Mouse (Mus musculus) G1E (cell line): ENCODE results near the gene Olfr1294. TPM values are rescaled to one million over a fixed set of nuclear protein-coding genes. Genes with fewer than 3 reads are reported as not detected.

Experiments
- ATAC-seq: 2 replicates; pipeline ENCODE4 v1.8.0; 2016; ENCODE audit warnings: mild to moderate bottlenecking; ENCODE audit not compliant: insufficient number of reproducible peaks, poor library complexity, low FRiP score, severe bottlenecking; ENCODE audit errors: extremely low read depth
- DNase-seq: peaks from one replicate; pipeline ENCODE4 v3.0.0; 2012; ENCODE audit warnings: low spot score
- H3K27me3 ChIP-seq: 2 replicates; pipeline ENCODE4 v1.6.1; 2012; ENCODE audit warnings: mild to moderate bottlenecking, low read length, inconsistent platforms; ENCODE audit not compliant: insufficient read depth
- H3K36me3 ChIP-seq: replicated peaks from 2 replicates; pipeline ENCODE3; 2012; ENCODE audit warnings: mild to moderate bottlenecking, inconsistent platforms
- H3K4me1 ChIP-seq: 2 replicates; pipeline ENCODE4 v1.6.1; 2012; ENCODE audit warnings: low read depth, low read length, inconsistent platforms, mixed read lengths; ENCODE audit not compliant: insufficient read depth
- H3K4me3 ChIP-seq: 2 replicates; pipeline ENCODE4 v1.5.1; 2012; ENCODE audit warnings: low read depth, mild to moderate bottlenecking, inconsistent platforms, low read length, moderate library complexity, mixed read lengths
- H3K9me3 ChIP-seq: replicated peaks from 2 replicates; pipeline ENCODE4 v1.6.1; 2012; ENCODE audit warnings: inconsistent platforms
- CTCF ChIP-seq: IDR thresholded peaks from 2 replicates; pipeline ENCODE4 v1.5.1; 2012; ENCODE audit warnings: low read depth, low read length, inconsistent platforms, mixed read lengths
- GATA1 ChIP-seq: IDR thresholded peaks from 2 replicates; pipeline ENCODE4 v1.6.1; 2012; ENCODE audit warnings: borderline replicate concordance, low read length, inconsistent platforms, mixed read lengths
- GATA2 ChIP-seq: IDR thresholded peaks from 2 replicates; pipeline ENCODE4 v1.6.1; 2012; ENCODE audit warnings: low read depth, low read length, inconsistent platforms, borderline replicate concordance
- POLR2AphosphoS5 ChIP-seq: IDR thresholded peaks from 2 replicates; pipeline ENCODE4 v1.6.1; 2012; ENCODE audit warnings: low read depth, low read length, inconsistent platforms; ENCODE audit not compliant: insufficient replicate concordance
- TAL1 ChIP-seq: conservative IDR thresholded peaks from 2 replicates; pipeline ENCODE4 v1.6.1; 2012; ENCODE audit warnings: low read depth, low read length, inconsistent platforms, mixed read lengths
- polyA plus RNA-seq: library from polyadenylated mRNA; stranded (reverse); fragments of >175 nt; gene quantifications from 2 replicates; pipeline ENCODE4 v1.2.3, GENCODE M21; 2012
- total RNA-seq, 2 experiments: library from RNA; stranded (forward) in 1 of 2; stranded (reverse) in 1 of 2; fragments of 200-1000 nt in 1 of 2; fragments of >200 nt in 1 of 2; fragmentation: Nextera tagmentation in 1 of 2; gene quantifications; 2 replicates each; pipeline ENCODE4 v1.2.3; 2014 to 2017

The Olfr1294 gene
- total RNA-seq (2014; fragmentation: Nextera tagmentation), result not detected in 2 replicates
- 0.23 TPM in 1 of 2 replicates, not detected in the other for total RNA-seq (2017)
- not detected in 2 replicates for polyA plus RNA-seq

DNA sequence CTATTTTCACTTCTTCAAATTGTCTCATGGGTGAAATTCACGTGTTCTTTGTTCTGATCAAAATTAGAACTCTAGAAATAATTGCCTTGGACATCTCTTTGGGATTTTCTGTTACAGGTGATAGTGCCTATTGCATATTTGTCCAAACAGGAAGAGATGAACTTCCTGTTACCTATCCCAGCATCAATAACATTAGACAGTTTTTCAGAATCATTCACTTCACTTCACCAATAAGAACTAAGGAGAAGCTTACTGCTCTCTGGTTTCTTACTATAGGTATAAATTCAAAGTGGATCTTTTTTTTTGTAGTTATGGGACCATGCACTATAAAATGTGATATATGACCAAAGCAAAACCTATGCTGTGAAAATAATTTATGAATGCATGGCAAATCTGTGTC is at the start of gene Olfr1294:
TSS of gene Olfr1294 (minus strand) at position 101 of the 400 bp plus-strand sequence.
- TF ChIP-seq GATA1, result no peak
- TF ChIP-seq CTCF, result no peak
- H3K4me3 ChIP-seq, result no peak within 1 kb of the TSS
- no peak for ATAC-seq

DNA sequence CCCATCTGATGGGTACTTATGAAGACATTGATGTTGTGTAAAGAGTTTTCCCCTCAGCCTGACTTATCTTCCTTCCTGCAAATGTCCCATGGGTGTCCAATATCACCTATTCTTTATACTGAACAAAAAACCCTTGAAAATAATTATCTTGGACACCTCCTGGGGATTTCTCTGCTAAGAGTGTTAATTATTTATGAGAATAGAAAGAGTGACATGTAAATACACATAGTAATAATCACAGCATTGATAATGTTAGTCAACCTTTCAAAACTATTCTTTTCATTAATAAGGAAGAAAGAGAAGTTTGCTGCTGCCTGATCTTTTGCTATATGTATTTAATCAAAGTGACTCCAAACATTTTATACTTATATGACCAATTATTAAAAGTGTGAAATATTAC is 29.5 kb upstream of the Olfr1294 start, which contains the start of gene Olfr1295:
TSS of gene Olfr1295 (minus strand) at position 101 of the 400 bp plus-strand sequence.
- Histone ChIP-seq H3K4me3 (no peak within 1 kb of the TSS), H3K27me3 (no peaks in the 10 kb centered on the region), H3K4me1 (no peaks in the 10 kb centered on the region), H3K9me3 (no peaks in the 10 kb centered on the region), H3K36me3 (no peaks in the 10 kb centered on the region)
- TF ChIP-seq GATA1 (no peak), TAL1 (no peak), GATA2 (no peak), CTCF (no peak), POLR2AphosphoS5 (no peak)
- DNase-seq (no peak), ATAC-seq (no peak)

More for the DNA sequence above, at the start of gene Olfr1294:
- H3K27me3 ChIP-seq, result no peaks in the 10 kb centered on the region
- H3K9me3 ChIP-seq, result 0 out of 2 replicates have a peak, but pooled peaks cover 2% of the 10 kb centered on the region
- H3K4me1 ChIP-seq, result no peaks in the 10 kb centered on the region
- DNase-seq, result no peak
- no peaks in the 10 kb centered on the region for H3K36me3 ChIP-seq

DNA sequence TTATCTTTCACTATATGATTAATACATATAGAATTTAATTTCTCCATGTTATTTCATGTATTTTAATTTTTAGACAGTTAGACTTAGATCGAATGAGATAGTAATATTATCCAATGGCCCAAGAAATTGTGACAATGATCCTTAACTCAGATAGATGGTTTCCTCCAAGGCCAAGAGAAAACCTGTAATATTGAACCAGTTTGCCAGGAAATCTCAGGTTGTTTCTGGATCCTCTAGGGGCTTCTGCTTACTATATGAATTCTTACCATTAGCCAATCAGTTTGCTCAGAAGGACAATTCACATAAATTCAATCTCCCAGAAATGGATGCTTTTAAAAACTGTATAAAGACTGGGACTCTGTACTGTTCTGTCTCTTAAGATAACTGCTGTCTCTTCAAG is 15.2 kb downstream of the Olfr1294 start, which contains the start of gene Olfr1293-ps:
TSS of gene Olfr1293-ps (plus strand) at position 301 of the 400 bp plus-strand sequence.
- Histone ChIP-seq H3K4me1 (no peaks in the 10 kb centered on the region), H3K27me3 (no peaks in the 10 kb centered on the region), H3K36me3 (no peaks in the 10 kb centered on the region), H3K4me3 (no peak within 1 kb of the TSS), H3K9me3 (peaks cover 6% of the 10 kb centered on the region; the same call in 1 of the 2 replicates)
- DNase-seq, result no peak
- ATAC-seq, result no peak
- TF ChIP-seq TAL1, result no peak
- TF ChIP-seq CTCF, result no peak
- TF ChIP-seq GATA1, result no peak
- no peak for TF ChIP-seq POLR2AphosphoS5
- TF ChIP-seq GATA2, result no peak

DNA sequence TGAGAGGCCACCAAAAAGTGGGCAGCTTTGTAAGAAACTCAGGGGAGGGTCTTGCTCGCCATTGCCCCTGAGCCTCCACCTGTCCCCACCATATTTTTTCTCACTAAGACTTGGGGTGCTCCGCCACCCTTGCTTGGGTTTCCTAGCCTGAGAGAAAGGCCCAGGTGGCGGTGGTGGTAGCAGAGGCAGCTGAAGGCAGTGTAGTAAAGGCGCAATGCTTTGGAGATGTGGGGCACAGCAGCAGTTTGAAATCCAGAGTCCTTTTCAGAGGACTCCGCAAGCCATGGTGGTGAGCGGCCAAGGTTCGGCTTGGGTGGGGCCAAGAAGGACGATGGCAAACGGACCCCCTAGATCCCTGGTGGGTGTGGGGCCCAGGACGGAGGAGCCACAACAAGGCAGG is 22.6 kb downstream of the Olfr1294 start:
- ATAC-seq, result no peak

DNA sequence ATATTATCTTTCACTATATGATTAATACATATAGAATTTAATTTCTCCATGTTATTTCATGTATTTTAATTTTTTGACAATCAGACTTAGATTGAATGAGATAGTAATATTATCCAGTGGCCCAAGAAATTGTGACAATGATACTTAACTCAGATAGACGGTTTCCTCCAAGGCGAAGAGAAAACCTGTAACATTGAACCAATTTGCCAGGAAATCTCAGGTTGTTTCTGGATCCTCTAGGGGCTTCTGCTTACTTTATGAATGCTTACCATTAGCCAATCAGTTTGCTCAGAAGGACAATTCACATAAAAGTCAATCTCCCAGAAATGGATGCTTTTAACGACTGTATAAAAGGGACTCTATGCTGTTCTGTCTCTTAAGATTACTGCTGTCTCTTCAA is 43.2 kb downstream of the Olfr1294 start, which contains the start of gene Olfr1291-ps1:
TSS of gene Olfr1291-ps1 (plus strand) at position 301 of the 400 bp plus-strand sequence.
- no peaks in the 10 kb centered on the region for H3K27me3 ChIP-seq
- DNase-seq, result no peak
- no peak for ATAC-seq
- H3K4me1 ChIP-seq, result no peaks in the 10 kb centered on the region
- 0 out of 2 replicates have a peak, but pooled peaks cover 3% of the 10 kb centered on the region for H3K9me3 ChIP-seq
- no peaks in the 10 kb centered on the region for H3K36me3 ChIP-seq
- no peak within 1 kb of the TSS for H3K4me3 ChIP-seq
- TF ChIP-seq POLR2AphosphoS5 (no peak), CTCF (no peak), GATA2 (no peak), GATA1 (no peak), TAL1 (no peak)

More for the DNA sequence above, 22.6 kb downstream of the Olfr1294 start:
- Histone ChIP-seq H3K27me3 (no peaks in the 10 kb centered on the region), H3K4me1 (no peaks in the 10 kb centered on the region), H3K36me3 (no peaks in the 10 kb centered on the region), H3K9me3 (peaks cover 15% of the 10 kb centered on the region; the same call in 1 of the 2 replicates), H3K4me3 (no peak overlapping the region)
- DNase-seq, result no peak
- TF ChIP-seq POLR2AphosphoS5 (no peak), TAL1 (no peak), GATA2 (no peak)

DNA sequence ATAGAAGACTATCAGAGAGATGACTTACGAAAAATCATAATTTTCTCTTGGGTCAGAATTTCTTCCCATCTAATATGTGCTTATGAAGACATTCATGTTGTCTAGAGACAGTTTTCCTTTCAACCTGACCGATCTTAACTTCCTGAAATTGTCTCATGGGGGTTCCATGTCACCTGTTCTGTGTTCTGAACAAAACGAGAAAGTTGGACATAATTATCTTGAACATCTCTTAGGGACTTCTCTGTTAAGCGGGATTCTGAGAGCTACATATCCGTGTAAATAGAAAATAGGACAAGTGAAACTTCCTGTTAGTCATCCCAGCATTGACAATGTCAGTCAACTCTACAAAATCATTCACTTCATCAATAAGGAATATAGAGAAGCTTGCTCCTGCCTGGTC is 46.4 kb downstream of the Olfr1294 start, which contains the start of gene Olfr1290:
TSS of gene Olfr1290 (minus strand) at position 101 of the 400 bp plus-strand sequence.
- H3K4me3 ChIP-seq, result no peak within 1 kb of the TSS
- no peaks in the 10 kb centered on the region for H3K4me1 ChIP-seq

More for the DNA sequence above, 46.4 kb downstream of the Olfr1294 start, which contains the start of gene Olfr1290:
- ATAC-seq (no peak), DNase-seq (no peak)
- no peak for TF ChIP-seq TAL1
- no peak for TF ChIP-seq GATA1
- no peak for TF ChIP-seq POLR2AphosphoS5
- TF ChIP-seq CTCF, result no peak
- no peak for TF ChIP-seq GATA2
- no peaks in the 10 kb centered on the region for H3K27me3 ChIP-seq
- H3K9me3 ChIP-seq, result 0 out of 2 replicates have a peak, but pooled peaks cover 3% of the 10 kb centered on the region
- no peaks in the 10 kb centered on the region for H3K36me3 ChIP-seq

Other genes with a start within 250 kb of the Olfr1294 start
- not detected in 2 replicates for gene Olfr1279, start 239.7 kb downstream of the Olfr1294 start, total RNA-seq (2014; fragmentation: Nextera tagmentation)
- 0.16 TPM in 1 of 2 replicates, not detected in the other for gene Olfr1279, start 239.7 kb downstream of the Olfr1294 start, total RNA-seq (2017)
- not detected in 2 replicates for gene Olfr1279, start 239.7 kb downstream of the Olfr1294 start, polyA plus RNA-seq
- gene Olfr1280, start 226.3 kb downstream of the Olfr1294 start, total RNA-seq (2014; fragmentation: Nextera tagmentation), result not detected in 2 replicates
- gene Olfr1280, start 226.3 kb downstream of the Olfr1294 start, total RNA-seq (2017), result 0.12 and 0.22 TPM in 2 replicates
- not detected in 2 replicates for gene Olfr1280, start 226.3 kb downstream of the Olfr1294 start, polyA plus RNA-seq
- gene Olfr1281, start 213.8 kb downstream of the Olfr1294 start, total RNA-seq (2014; fragmentation: Nextera tagmentation), result not detected in 2 replicates
- 0.05 and 0.23 TPM in 2 replicates for gene Olfr1281, start 213.8 kb downstream of the Olfr1294 start, total RNA-seq (2017)
- not detected in 2 replicates for gene Olfr1281, start 213.8 kb downstream of the Olfr1294 start, polyA plus RNA-seq
- not detected in 2 replicates for gene Olfr1282, start 204.2 kb downstream of the Olfr1294 start, total RNA-seq (2014; fragmentation: Nextera tagmentation)
- 0.12 TPM in 1 of 2 replicates, not detected in the other for gene Olfr1282, start 204.2 kb downstream of the Olfr1294 start, total RNA-seq (2017)
- not detected in 2 replicates for gene Olfr1282, start 204.2 kb downstream of the Olfr1294 start, polyA plus RNA-seq
- not detected in 2 replicates for gene Olfr1283, start 173.5 kb downstream of the Olfr1294 start, total RNA-seq (2014; fragmentation: Nextera tagmentation)
- gene Olfr1283, start 173.5 kb downstream of the Olfr1294 start, total RNA-seq (2017), result 0.11 and 0.17 TPM in 2 replicates
- gene Olfr1283, start 173.5 kb downstream of the Olfr1294 start, polyA plus RNA-seq, result not detected in 2 replicates
- not detected in 2 replicates for gene Olfr1284, start 164.8 kb downstream of the Olfr1294 start, total RNA-seq (2014; fragmentation: Nextera tagmentation)
- not detected in 2 replicates for gene Olfr1284, start 164.8 kb downstream of the Olfr1294 start, total RNA-seq (2017)
- not detected in 2 replicates for gene Olfr1284, start 164.8 kb downstream of the Olfr1294 start, polyA plus RNA-seq
- gene Olfr1286, start 117.2 kb downstream of the Olfr1294 start, total RNA-seq (2014; fragmentation: Nextera tagmentation), result not detected in 2 replicates
- 0.22 and 0.70 TPM in 2 replicates for gene Olfr1286, start 117.2 kb downstream of the Olfr1294 start, total RNA-seq (2017)
- not detected in 2 replicates for gene Olfr1286, start 117.2 kb downstream of the Olfr1294 start, polyA plus RNA-seq
- gene Olfr1287, start 91.1 kb downstream of the Olfr1294 start, total RNA-seq (2014; fragmentation: Nextera tagmentation), result not detected in 2 replicates
- 0.11 and 0.12 TPM in 2 replicates for gene Olfr1287, start 91.1 kb downstream of the Olfr1294 start, total RNA-seq (2017)
- not detected in 2 replicates for gene Olfr1287, start 91.1 kb downstream of the Olfr1294 start, polyA plus RNA-seq
- not detected in 2 replicates for gene Olfr1288, start 66.2 kb downstream of the Olfr1294 start, total RNA-seq (2014; fragmentation: Nextera tagmentation)
- not detected in 2 replicates for gene Olfr1288, start 66.2 kb downstream of the Olfr1294 start, total RNA-seq (2017)
- not detected in 2 replicates for gene Olfr1288, start 66.2 kb downstream of the Olfr1294 start, polyA plus RNA-seq
- gene Olfr1289, start 59.5 kb downstream of the Olfr1294 start, total RNA-seq (2014; fragmentation: Nextera tagmentation), result not detected in 2 replicates
- not detected in 2 replicates for gene Olfr1289, start 59.5 kb downstream of the Olfr1294 start, total RNA-seq (2017)
- gene Olfr1289, start 59.5 kb downstream of the Olfr1294 start, polyA plus RNA-seq, result not detected in 2 replicates
- not detected in 2 replicates for gene Olfr1290, start 46.5 kb downstream of the Olfr1294 start, total RNA-seq (2014; fragmentation: Nextera tagmentation)
- not detected in 2 replicates for gene Olfr1290, start 46.5 kb downstream of the Olfr1294 start, total RNA-seq (2017)
- gene Olfr1290, start 46.5 kb downstream of the Olfr1294 start, polyA plus RNA-seq, result not detected in 2 replicates
- not detected in 2 replicates for gene Olfr1291-ps1, start 43.1 kb downstream of the Olfr1294 start, total RNA-seq (2014; fragmentation: Nextera tagmentation)
- 0.06 and 0.22 TPM in 2 replicates for gene Olfr1291-ps1, start 43.1 kb downstream of the Olfr1294 start, total RNA-seq (2017)
- gene Olfr1291-ps1, start 43.1 kb downstream of the Olfr1294 start, polyA plus RNA-seq, result not detected in 2 replicates
- gene Olfr1293-ps, start 15.1 kb downstream of the Olfr1294 start, total RNA-seq (2014; fragmentation: Nextera tagmentation), result not detected in 2 replicates
- gene Olfr1293-ps, start 15.1 kb downstream of the Olfr1294 start, total RNA-seq (2017), result 0.05 and 0.06 TPM in 2 replicates
- not detected in 2 replicates for gene Olfr1293-ps, start 15.1 kb downstream of the Olfr1294 start, polyA plus RNA-seq
- not detected in 2 replicates for gene Olfr1295, start 29.4 kb upstream of the Olfr1294 start, total RNA-seq (2014; fragmentation: Nextera tagmentation)
- 0.05 and 0.17 TPM in 2 replicates for gene Olfr1295, start 29.4 kb upstream of the Olfr1294 start, total RNA-seq (2017)
- not detected in 2 replicates for gene Olfr1295, start 29.4 kb upstream of the Olfr1294 start, polyA plus RNA-seq
- gene Olfr1297, start 86.2 kb upstream of the Olfr1294 start, total RNA-seq (2014; fragmentation: Nextera tagmentation), result not detected in 2 replicates
- gene Olfr1297, start 86.2 kb upstream of the Olfr1294 start, total RNA-seq (2017), result 0.05 TPM in 1 of 2 replicates, not detected in the other
- not detected in 2 replicates for gene Olfr1297, start 86.2 kb upstream of the Olfr1294 start, polyA plus RNA-seq
- gene Olfr1298, start 108.9 kb upstream of the Olfr1294 start, total RNA-seq (2014; fragmentation: Nextera tagmentation), result not detected in 2 replicates
- 0.29 TPM in 1 of 2 replicates, not detected in the other for gene Olfr1298, start 108.9 kb upstream of the Olfr1294 start, total RNA-seq (2017)
- not detected in 2 replicates for gene Olfr1298, start 108.9 kb upstream of the Olfr1294 start, polyA plus RNA-seq
- gene Olfr1299, start 121.1 kb upstream of the Olfr1294 start, total RNA-seq (2014; fragmentation: Nextera tagmentation), result not detected in 2 replicates
- 0.12 and 0.16 TPM in 2 replicates for gene Olfr1299, start 121.1 kb upstream of the Olfr1294 start, total RNA-seq (2017)
- gene Olfr1299, start 121.1 kb upstream of the Olfr1294 start, polyA plus RNA-seq, result not detected in 2 replicates
- gene Olfr1301, start 210.7 kb upstream of the Olfr1294 start, total RNA-seq (2014; fragmentation: Nextera tagmentation), result not detected in 2 replicates
- under 0.01 TPM in 1 of 2 replicates, not detected in the other for gene Olfr1301, start 210.7 kb upstream of the Olfr1294 start, total RNA-seq (2017)
- not detected in 2 replicates for gene Olfr1301, start 210.7 kb upstream of the Olfr1294 start, polyA plus RNA-seq
- not detected in 2 replicates for gene Olfr1302, start 237.1 kb upstream of the Olfr1294 start, total RNA-seq (2014; fragmentation: Nextera tagmentation)
- gene Olfr1302, start 237.1 kb upstream of the Olfr1294 start, total RNA-seq (2017), result 0.05 TPM in 1 of 2 replicates, not detected in the other
- not detected in 2 replicates for gene Olfr1302, start 237.1 kb upstream of the Olfr1294 start, polyA plus RNA-seq